Mouse (Mus musculus): ENCODE measurements around the gene Cdkn1a. TPM values are rescaled to one million over a fixed set of nuclear protein-coding genes. Genes with fewer than 3 reads are reported as not detected.

Cdkn1a gene
- polyA plus RNA-seq (2015; fragmentation: Illumina TruSeq; extraction: RNeasy Lipid Tissue Mini Kit (QIAGEN cat#74804); ENCODE audit: low read depth, low replicate concordance), result 26.4 TPM

GRCm38 (mm10) chr17:29090776-29091175 lies at the start of gene Cdkn1a:
Gene Cdkn1a (plus strand): TSS chr17:29090976.

GRCm38 (mm10) chr17:29113591-29114352 lies 23.0 kb downstream of the Cdkn1a start, which contains the start of gene Rab44:
Gene Rab44 (plus strand): TSS chr17:29114145.

Other genes with a start within 250 kb of the Cdkn1a start
- 0.25 TPM for gene Pnpla1, start 232.6 kb upstream of the Cdkn1a start, polyA plus RNA-seq (2015; fragmentation: Illumina TruSeq; extraction: RNeasy Lipid Tissue Mini Kit (QIAGEN cat#74804); ENCODE audit: low read depth, low replicate concordance)
- 4.6 TPM for gene 4930539E08Rik, start 175.7 kb upstream of the Cdkn1a start, polyA plus RNA-seq (2015; fragmentation: Illumina TruSeq; extraction: RNeasy Lipid Tissue Mini Kit (QIAGEN cat#74804); ENCODE audit: low read depth, low replicate concordance)
- not detected for gene Pxt1, start 147.1 kb upstream of the Cdkn1a start, polyA plus RNA-seq (2015; fragmentation: Illumina TruSeq; extraction: RNeasy Lipid Tissue Mini Kit (QIAGEN cat#74804); ENCODE audit: low read depth, low replicate concordance)
- 48.7 TPM for gene Kctd20, start 139.0 kb upstream of the Cdkn1a start, polyA plus RNA-seq (2015; fragmentation: Illumina TruSeq; extraction: RNeasy Lipid Tissue Mini Kit (QIAGEN cat#74804); ENCODE audit: low read depth, low replicate concordance)
- gene Stk38, start 83.0 kb upstream of the Cdkn1a start, polyA plus RNA-seq (2015; fragmentation: Illumina TruSeq; extraction: RNeasy Lipid Tissue Mini Kit (QIAGEN cat#74804); ENCODE audit: low read depth, low replicate concordance), result 41.6 TPM
- 175 TPM for gene Srsf3, start 58.3 kb upstream of the Cdkn1a start, polyA plus RNA-seq (2015; fragmentation: Illumina TruSeq; extraction: RNeasy Lipid Tissue Mini Kit (QIAGEN cat#74804); ENCODE audit: low read depth, low replicate concordance)
- not detected for gene Rab44, start 23.2 kb downstream of the Cdkn1a start, polyA plus RNA-seq (2015; fragmentation: Illumina TruSeq; extraction: RNeasy Lipid Tissue Mini Kit (QIAGEN cat#74804); ENCODE audit: low read depth, low replicate concordance)
- 90.6 TPM for gene Cpne5, start 147.2 kb downstream of the Cdkn1a start, polyA plus RNA-seq (2015; fragmentation: Illumina TruSeq; extraction: RNeasy Lipid Tissue Mini Kit (QIAGEN cat#74804); ENCODE audit: low read depth, low replicate concordance)
- gene Ppil1, start 173.2 kb downstream of the Cdkn1a start, polyA plus RNA-seq (2015; fragmentation: Illumina TruSeq; extraction: RNeasy Lipid Tissue Mini Kit (QIAGEN cat#74804); ENCODE audit: low read depth, low replicate concordance), result 36.2 TPM
- gene BC004004, start 177.8 kb downstream of the Cdkn1a start, polyA plus RNA-seq (2015; fragmentation: Illumina TruSeq; extraction: RNeasy Lipid Tissue Mini Kit (QIAGEN cat#74804); ENCODE audit: low read depth, low replicate concordance), result 125 TPM
- 0.76 TPM for gene Pi16, start 226.7 kb downstream of the Cdkn1a start, polyA plus RNA-seq (2015; fragmentation: Illumina TruSeq; extraction: RNeasy Lipid Tissue Mini Kit (QIAGEN cat#74804); ENCODE audit: low read depth, low replicate concordance)

Data from brain, adult 10 weeks (tissue).